Mouse (Mus musculus) hindbrain, embryonic 16.5 days (tissue): ENCODE results near the gene Frem2. TPM values are rescaled to one million over a fixed set of nuclear protein-coding genes. Genes with fewer than 3 reads are reported as not detected.
A peak's percentile ranks its signal among the peaks of the same experiment; 100 is the strongest.

Experiments used
- ATAC-seq: fragments of 200-750 bp; cut with Nextera tagmentation; 2 replicates; pipeline ENCODE4 v1.8.0; 2017; ENCODE audit warnings: moderate TSS enrichment, moderate library complexity
- H3K27ac ChIP-seq: fragments of 300-500 bp; sonication (generic); 2 replicates; pipeline ENCODE4 v1.5.1; 2014; ENCODE audit warnings: low read depth, mild to moderate bottlenecking, control low read depth, low read length, moderate library complexity
- H3K27me3 ChIP-seq: fragments of 300-500 bp; sonication (generic); replicated peaks from 2 replicates; pipeline ENCODE4 v1.6.1; 2014; ENCODE audit warnings: low read length; ENCODE audit not compliant: control insufficient read depth, insufficient read depth
- H3K36me3 ChIP-seq: fragments of 300-500 bp; sonication (generic); 2 replicates; pipeline ENCODE4 v1.6.1; 2014; ENCODE audit warnings: mild to moderate bottlenecking, low read length, moderate library complexity, mixed read lengths; ENCODE audit not compliant: control insufficient read depth, insufficient read depth
- H3K4me1 ChIP-seq: fragments of 300-500 bp; sonication (generic); 2 replicates; pipeline ENCODE4 v1.6.1; 2014; ENCODE audit warnings: low read depth, low read length; ENCODE audit not compliant: control insufficient read depth, insufficient read depth
- H3K4me2 ChIP-seq: fragments of 300-500 bp; sonication (generic); 2 replicates; pipeline ENCODE4 v1.6.1; 2014; ENCODE audit warnings: mild to moderate bottlenecking, low read length, control low read depth, moderate library complexity
- H3K4me3 ChIP-seq: fragments of 300-500 bp; sonication (generic); 2 replicates; pipeline ENCODE4 v1.5.1; 2014; ENCODE audit warnings: mild to moderate bottlenecking, low read length, control low read depth, moderate library complexity
- H3K9ac ChIP-seq: fragments of 300-500 bp; sonication (generic); 2 replicates; pipeline ENCODE4 v1.6.1; 2014; ENCODE audit warnings: low read depth, mild to moderate bottlenecking, control low read depth, low read length, moderate library complexity
- H3K9me3 ChIP-seq: fragments of 300-500 bp; sonication (generic); 2 replicates; pipeline ENCODE4 v1.6.1; 2014; ENCODE audit warnings: mild to moderate bottlenecking, low read length, moderate library complexity; ENCODE audit not compliant: control insufficient read depth
- whole genome bisulfite sequencing: fragments of 180-500 bp; shearing (Covaris S2); extraction: QIAGEN DNeasy Blood & Tissue Kit; methylation state at CpG from one replicate; pipeline ENCODE4 v1.1.7; 2014; 5-methylcytosine and 5-hydroxymethylcytosine counted together
- polyA plus RNA-seq: library from polyadenylated mRNA; unstranded; fragments of >200 nt; fragmentation: Nextera tagmentation; extraction: Ambion mirVana; gene quantifications from 2 replicates; pipeline ENCODE4 v1.2.1, GENCODE M21; 2015

The Frem2 gene
- polyA plus RNA-seq, result 1.7 TPM in 2 replicates

DNA sequence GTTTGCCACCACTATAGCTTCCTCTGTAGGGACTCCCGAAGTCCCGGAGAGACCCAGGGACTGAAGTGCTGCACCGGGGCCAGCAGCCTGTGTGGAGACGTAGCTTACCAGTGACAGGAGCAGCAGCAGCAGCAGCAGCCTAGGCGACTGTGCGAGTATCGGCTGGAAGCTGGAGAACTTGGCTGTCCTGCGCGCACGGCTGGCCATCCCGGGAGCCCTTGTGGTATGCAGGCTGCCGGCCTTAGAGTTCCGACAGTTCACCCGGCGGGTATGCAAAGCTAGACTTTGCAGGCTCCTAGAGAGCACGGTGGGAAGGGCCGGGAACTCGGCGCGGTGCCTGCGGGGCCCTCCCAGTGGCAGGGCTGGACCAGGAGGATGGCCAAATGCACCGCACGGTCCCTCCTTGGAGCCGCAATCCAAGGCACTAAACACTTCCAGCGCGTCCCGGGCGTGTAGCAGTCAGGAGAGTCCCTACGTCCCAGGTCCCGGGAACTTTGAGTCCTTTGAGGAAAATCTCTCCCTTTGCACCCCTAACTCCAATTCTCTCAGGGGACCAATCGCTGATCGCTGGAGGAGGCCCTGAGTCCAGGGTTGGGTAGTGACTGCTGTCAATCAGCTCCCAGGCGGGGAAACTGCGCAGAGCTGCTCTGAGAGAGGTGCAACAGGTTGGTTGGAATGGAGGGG is at the start of gene Frem2:
Gene Frem2 (minus strand): TSS at position 478 of the 684 bp plus-strand sequence.
- ATAC-seq, result peak; percentile 92
- Histone ChIP-seq H3K36me3 (no peaks in the 10 kb centered on the region), H3K4me2 (peak within 1 kb of the TSS; percentile 100), H3K4me3 (peak within 1 kb of the TSS; percentile 56), H3K27me3 (peaks cover 10% of the 10 kb centered on the region), H3K27ac (no peak within 1 kb of the TSS; the same call in 1 of the 2 replicates), H3K4me1 (peaks cover 20% of the 10 kb centered on the region), H3K9ac (peak within 1 kb of the TSS; percentile 63), H3K9me3 (peaks cover 15% of the 10 kb centered on the region)
- whole genome bisulfite sequencing, result under 1% methylated on average over 34 of the region's 34 CpGs

GRCm38 (mm10) chr3:53705992-53706495 is 48.9 kb upstream of the Frem2 start:
- H3K4me1 ChIP-seq, result no peaks in the 10 kb centered on the region; the same call in 1 of the 2 replicates
- no peak overlapping the region for H3K4me3 ChIP-seq
- no peaks in the 10 kb centered on the region for H3K9me3 ChIP-seq
- 67% methylated on average over 6 of the region's 6 CpGs for WGBS
- H3K4me2 ChIP-seq, result no peak overlapping the region
- no peak overlapping the region for H3K9ac ChIP-seq
- H3K36me3 ChIP-seq, result no peaks in the 10 kb centered on the region
- no peak for ATAC-seq
- H3K27ac ChIP-seq, result no peak overlapping the region
- no peaks in the 10 kb centered on the region for H3K27me3 ChIP-seq

- H3K4me3 ChIP-seq, result no peak overlapping the region
- H3K27me3 ChIP-seq, result no peaks in the 10 kb centered on the region
- no peaks in the 10 kb centered on the region for H3K36me3 ChIP-seq
- no peaks in the 10 kb centered on the region for H3K9me3 ChIP-seq
- no peak overlapping the region for H3K4me2 ChIP-seq
- H3K27ac ChIP-seq, result no peak overlapping the region
- no peaks in the 10 kb centered on the region; the same call in 1 of the 2 replicates for H3K4me1 ChIP-seq
- peak; percentile 48; the same call in 1 of the 2 replicates for ATAC-seq
- H3K9ac ChIP-seq, result no peak overlapping the region
- WGBS, result 71% methylated on average over 8 of the region's 8 CpGs
Measured at GRCm38 (mm10) chr3:53703126-53703505, 46.0 kb upstream of the Frem2 start.

- 58% methylated on average over 9 of the region's 9 CpGs for WGBS
- H3K27me3 ChIP-seq, result no peaks in the 10 kb centered on the region
- no peak overlapping the region for H3K4me3 ChIP-seq
- no peak for ATAC-seq
- no peak overlapping the region for H3K27ac ChIP-seq
- no peak overlapping the region for H3K4me2 ChIP-seq
- no peaks in the 10 kb centered on the region for H3K36me3 ChIP-seq
- no peaks in the 10 kb centered on the region for H3K9me3 ChIP-seq
- H3K9ac ChIP-seq, result no peak overlapping the region
- H3K4me1 ChIP-seq, result no peaks in the 10 kb centered on the region; the same call in 1 of the 2 replicates
Measured at GRCm38 (mm10) chr3:53702421-53703125, 45.4 kb upstream of the Frem2 start.

GRCm38 (mm10) chr3:53701940-53702339 is 44.8 kb upstream of the Frem2 start:
- no peak overlapping the region for H3K9ac ChIP-seq
- H3K27ac ChIP-seq, result no peak overlapping the region
- H3K4me1 ChIP-seq, result no peaks in the 10 kb centered on the region; the same call in 1 of the 2 replicates
- no peaks in the 10 kb centered on the region for H3K27me3 ChIP-seq
- no peak overlapping the region for H3K4me2 ChIP-seq
- H3K9me3 ChIP-seq, result no peaks in the 10 kb centered on the region
- H3K36me3 ChIP-seq, result no peaks in the 10 kb centered on the region
- H3K4me3 ChIP-seq, result no peak overlapping the region
- 58% methylated on average over 1 of the region's 1 CpGs for WGBS
- ATAC-seq, result no peak

GRCm38 (mm10) chr3:53687776-53688175 is 30.6 kb upstream of the Frem2 start:
- H3K27me3 ChIP-seq, result no peaks in the 10 kb centered on the region
- H3K27ac ChIP-seq, result no peak overlapping the region
- no peak overlapping the region for H3K9ac ChIP-seq
- WGBS, result 74% methylated on average over 6 of the region's 6 CpGs
- H3K4me1 ChIP-seq, result no peaks in the 10 kb centered on the region
- no peaks in the 10 kb centered on the region for H3K9me3 ChIP-seq
- H3K4me3 ChIP-seq, result no peak overlapping the region
- H3K36me3 ChIP-seq, result no peaks in the 10 kb centered on the region
- no peak overlapping the region for H3K4me2 ChIP-seq
- no peak for ATAC-seq

- 78% methylated on average over 2 of the region's 2 CpGs for WGBS
- H3K36me3 ChIP-seq, result no peaks in the 10 kb centered on the region
- no peak overlapping the region for H3K4me3 ChIP-seq
- no peak overlapping the region for H3K27ac ChIP-seq
- no peaks in the 10 kb centered on the region for H3K9me3 ChIP-seq
- no peaks in the 10 kb centered on the region for H3K27me3 ChIP-seq
- ATAC-seq, result no peak
- H3K9ac ChIP-seq, result no peak overlapping the region
- H3K4me2 ChIP-seq, result no peak overlapping the region
- no peaks in the 10 kb centered on the region for H3K4me1 ChIP-seq
Measured at GRCm38 (mm10) chr3:53682244-53682643, 25.1 kb upstream of the Frem2 start.

DNA sequence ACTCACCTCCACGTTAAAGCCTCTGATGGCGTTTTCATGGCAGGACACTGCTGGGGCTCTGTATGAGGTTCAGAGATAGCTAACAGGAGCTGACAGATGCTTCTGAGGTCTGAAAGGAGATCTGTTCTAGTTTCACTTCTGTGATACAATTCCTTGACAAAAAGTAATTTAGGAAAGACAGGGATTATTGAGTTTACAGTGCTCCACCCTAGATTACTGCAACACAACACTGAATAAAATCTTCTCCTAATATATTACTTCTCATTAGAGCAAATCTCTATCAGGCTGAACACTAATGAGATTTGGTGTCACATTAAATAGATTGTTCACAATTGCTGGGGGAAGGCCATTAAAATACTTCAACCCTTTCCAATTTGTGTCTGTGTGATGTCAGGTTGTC is 23.7 kb upstream of the Frem2 start:
- ATAC-seq, result no peak
- Histone ChIP-seq H3K4me1 (no peaks in the 10 kb centered on the region), H3K9me3 (no peaks in the 10 kb centered on the region), H3K27ac (no peak overlapping the region), H3K9ac (no peak overlapping the region), H3K4me3 (no peak overlapping the region), H3K27me3 (no peaks in the 10 kb centered on the region), H3K4me2 (no peak overlapping the region), H3K36me3 (no peaks in the 10 kb centered on the region)
- 30% methylated on average over 2 of the region's 2 CpGs for whole genome bisulfite sequencing

DNA sequence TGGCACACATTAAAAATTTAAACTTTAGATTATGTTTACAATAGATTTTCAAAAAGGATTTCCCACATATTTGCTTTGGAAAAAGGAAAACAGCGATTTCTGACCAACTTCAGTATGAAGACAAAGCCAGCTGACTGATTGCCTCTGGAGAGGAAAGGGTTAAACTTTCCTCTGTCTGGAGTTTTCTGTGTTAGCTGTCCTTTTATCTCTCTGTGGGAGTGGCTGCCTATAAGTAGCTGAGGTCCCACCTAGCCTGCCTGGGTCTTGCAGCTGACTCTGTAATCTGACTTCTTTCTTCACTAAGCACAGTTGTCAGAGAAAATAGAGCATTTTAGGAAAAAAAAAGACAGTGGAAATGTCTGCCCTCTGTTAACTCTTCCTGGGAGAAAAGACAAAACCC is 17.1 kb upstream of the Frem2 start:
- no peak overlapping the region for H3K9ac ChIP-seq
- WGBS, result 64% methylated on average over 1 of the region's 1 CpGs
- no peak overlapping the region for H3K27ac ChIP-seq
- no peak for ATAC-seq
- H3K4me3 ChIP-seq, result no peak overlapping the region
- no peak overlapping the region for H3K4me2 ChIP-seq
- H3K4me1 ChIP-seq, result no peaks in the 10 kb centered on the region; the same call in 1 of the 2 replicates
- H3K9me3 ChIP-seq, result no peaks in the 10 kb centered on the region
- no peaks in the 10 kb centered on the region for H3K27me3 ChIP-seq
- H3K36me3 ChIP-seq, result no peaks in the 10 kb centered on the region
